Mouse (Mus musculus) spleen, adult 12 weeks (tissue): ENCODE results near the gene Shpk.

ENCODE experiments used
- DNase-seq: peaks from one replicate; pipeline ENCODE4 v3.0.0; 2022; ENCODE audit warnings: low spot score

The Shpk gene

DNA sequence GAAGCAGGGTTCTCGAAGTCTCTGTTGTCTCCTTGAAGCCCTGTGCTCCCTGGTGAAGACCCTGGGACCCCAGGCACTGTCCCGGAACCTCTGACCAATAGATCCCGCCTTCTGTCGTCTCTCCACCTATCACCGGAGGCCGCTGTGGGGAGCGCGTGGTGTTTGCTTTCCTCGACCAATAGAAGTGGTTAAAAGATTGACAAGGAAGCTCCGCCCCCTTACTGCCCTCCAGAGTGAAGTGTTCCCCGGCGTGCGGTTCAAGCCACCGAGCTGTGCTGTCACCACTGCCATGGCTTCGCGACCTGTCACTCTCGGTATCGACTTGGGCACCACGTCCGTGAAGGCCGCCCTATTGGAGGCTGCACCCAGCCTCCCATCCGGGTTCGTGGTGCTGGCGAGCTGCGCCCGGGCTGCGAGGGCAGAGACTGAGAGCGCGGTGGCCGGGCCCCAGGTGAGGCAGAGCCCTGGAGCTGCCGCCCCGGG, at the start of gene Shpk:
TSS of gene Shpk (plus strand) at position 231 of the 483 bp plus-strand sequence.
- peak; percentile 89 for DNase-seq

DNA sequence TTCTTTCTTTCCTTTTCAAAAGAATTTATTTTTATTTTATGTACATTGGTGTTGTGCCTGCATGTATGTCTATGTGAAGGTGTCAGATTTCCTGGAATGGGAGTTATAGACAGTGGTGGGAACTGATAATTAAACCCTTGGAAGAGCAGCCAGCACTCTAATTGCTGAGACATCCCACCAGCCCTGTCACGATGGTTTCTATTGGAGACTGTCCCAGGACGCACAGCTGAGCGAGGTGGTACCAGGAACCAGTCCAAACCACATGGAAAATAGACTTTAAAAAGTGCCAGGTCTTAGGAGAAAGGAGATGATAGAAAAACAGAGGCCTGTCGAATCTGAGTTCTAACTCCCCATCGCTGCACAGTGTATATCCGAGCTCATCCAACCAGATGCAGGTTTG, 44.2 kb upstream of the Shpk start:
- no peak for DNase-seq

DNA sequence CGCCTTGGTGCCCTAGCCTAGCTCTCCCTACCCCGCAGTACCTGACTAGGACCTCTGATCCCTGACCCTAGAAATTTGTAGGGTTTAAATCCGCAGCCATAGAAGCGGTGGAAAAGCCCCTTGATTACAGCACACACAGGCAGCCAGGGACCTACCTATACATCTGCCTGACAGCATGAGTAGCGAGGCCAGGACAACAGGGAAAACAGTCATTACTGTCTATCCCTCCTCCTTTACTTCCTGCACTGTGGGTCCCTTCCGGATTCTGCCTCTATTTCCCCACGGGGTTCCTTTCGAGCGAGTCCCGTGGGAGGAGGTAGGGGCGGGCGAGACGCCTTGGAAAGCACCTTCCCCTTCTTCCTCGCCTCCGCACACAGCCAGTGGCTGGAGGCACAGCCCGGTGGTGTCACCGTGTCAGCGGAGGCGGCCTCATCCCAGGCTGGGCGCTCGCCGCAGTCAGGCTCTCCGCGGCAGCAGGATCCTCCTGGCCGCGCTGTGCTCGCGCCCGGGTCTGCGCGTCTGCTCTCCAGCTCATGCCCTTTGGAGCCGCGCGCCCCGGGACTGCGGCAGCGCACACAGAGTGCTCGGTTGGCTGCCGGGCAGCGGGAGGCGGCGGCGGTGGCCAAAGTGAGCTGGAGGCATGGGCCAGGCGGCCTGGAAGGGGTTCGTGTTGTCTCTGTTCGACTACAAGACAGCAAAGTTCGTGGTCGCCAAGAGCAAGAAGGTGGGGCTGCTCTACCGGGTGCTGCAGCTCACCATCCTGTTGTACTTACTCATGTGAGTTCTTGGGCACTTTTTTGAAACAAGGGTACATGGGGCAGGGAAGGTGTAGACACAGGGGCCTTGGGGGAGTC, 39.1 kb upstream of the Shpk start, which contains the start of gene P2rx5:
TSS of gene P2rx5 (plus strand) at position 465 of the 854 bp plus-strand sequence.
- no peak for DNase-seq

DNA sequence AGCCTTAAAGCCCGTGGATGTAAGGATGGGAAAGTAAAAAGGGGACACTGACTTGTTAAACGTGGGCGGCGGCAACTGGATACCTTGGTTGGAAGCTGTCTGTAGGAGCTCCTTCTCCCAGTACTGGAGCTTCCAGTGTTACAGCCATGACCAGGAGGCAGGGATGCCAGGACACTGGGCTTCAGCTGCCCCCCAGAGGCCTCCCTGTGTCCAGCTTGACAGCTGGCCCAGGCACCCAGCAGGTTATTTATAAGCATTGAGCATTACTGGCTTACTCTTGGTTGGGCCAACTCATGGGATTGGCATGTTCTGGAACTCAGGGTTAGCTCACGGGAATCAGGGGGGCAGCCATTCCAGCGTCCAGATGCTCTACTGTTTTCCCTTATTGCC, 38.5 kb upstream of the Shpk start:
- DNase-seq, result no peak

DNA sequence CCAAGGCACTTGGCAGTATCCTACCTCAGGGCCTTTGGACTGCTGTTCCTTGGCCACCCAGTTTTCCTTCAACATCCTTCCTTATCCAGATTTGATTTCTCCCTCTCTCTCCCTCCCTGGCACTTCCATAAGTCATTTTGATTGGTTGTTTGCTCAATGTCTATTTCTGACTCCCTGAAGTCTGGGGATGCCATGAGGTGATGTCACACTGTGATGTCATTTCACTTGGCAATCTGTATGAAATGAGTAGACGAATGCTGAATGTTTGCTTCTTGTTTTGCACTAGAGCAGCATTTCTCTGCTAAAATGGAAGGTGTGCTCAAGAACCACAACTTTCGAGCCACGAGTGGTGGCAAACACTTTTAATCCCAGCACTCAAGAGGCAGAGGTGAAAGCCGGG, 37.6 kb upstream of the Shpk start:
- no peak for DNase-seq

DNA sequence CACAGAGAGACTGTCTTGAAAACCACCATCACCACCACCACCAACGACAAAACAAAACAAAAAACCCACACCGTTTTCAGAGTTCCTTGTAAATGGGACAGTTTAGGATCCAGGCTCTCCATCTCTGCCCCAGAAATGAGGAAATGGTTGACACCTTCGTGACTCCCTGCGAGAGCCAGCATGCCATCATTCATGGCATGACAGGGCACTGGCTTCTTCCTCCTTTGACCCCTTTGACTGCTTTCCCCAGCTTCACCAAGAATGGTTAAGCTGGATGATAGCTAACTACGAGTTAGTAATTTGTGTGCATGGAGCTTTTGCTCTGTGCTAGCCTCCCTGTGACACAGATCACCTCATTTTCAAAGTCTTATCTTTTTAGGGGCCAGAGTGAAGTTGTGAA, 37.0 kb upstream of the Shpk start:
- DNase-seq, result no peak

DNA sequence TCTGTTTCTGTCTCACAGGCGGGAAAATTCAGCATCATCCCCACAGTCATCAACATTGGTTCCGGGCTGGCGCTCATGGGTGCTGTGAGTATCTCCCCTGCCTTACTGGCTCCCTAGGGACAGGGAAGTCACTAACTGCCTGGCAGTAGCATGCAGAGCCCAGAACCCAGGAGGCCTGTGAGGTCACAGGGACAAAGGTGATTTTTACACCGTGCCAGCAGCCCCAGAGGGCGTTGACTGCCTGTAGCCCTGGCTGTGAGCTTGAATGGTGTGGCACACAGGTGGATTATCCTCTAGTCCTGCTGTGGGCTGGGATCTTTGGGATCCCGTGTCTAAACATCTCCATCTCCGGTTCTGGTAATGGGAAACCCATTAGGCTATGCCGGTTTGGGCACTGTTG, 31.2 kb upstream of the Shpk start:
- no peak for DNase-seq

DNA sequence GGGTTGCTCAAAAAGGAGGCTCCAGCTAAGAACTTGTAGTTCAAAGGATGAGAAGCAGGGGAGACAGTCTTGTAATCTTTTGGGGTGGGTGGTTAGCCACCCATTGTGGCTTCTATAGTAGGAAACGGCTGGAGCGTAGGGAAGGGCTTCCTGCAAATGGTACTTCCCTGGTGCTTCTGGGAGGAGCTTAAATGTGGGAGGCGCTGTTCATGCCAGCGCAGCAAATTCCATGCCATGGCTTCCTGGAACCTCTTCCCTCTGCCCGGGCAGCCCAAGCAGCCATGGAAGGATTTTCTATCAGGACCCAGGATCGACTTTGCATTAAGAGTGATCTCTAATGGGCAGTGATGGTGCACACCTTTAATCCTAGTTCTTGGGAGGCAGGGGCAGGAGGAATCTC, 30.7 kb upstream of the Shpk start:
- no peak for DNase-seq

DNA sequence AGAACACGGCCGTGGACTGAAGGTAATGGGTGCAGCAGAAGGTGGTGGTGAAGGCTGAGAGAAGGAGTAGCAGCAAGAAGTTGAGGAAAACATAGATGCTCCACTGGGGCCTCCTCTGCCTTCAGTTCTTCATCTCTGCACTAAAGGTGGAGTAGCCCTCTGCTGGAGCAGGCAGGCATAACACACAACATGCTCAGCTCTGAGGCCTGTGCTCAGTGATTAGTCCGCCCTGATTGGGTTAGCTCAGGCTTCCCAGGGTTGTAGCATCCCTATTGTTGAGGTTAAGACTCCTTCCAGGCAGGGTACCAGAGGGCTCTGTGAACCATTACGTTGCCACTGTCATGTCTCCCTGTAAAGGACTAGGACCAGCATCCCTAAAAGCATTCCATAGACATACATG, 30.0 kb upstream of the Shpk start:
- peak; percentile 11 for DNase-seq

DNA sequence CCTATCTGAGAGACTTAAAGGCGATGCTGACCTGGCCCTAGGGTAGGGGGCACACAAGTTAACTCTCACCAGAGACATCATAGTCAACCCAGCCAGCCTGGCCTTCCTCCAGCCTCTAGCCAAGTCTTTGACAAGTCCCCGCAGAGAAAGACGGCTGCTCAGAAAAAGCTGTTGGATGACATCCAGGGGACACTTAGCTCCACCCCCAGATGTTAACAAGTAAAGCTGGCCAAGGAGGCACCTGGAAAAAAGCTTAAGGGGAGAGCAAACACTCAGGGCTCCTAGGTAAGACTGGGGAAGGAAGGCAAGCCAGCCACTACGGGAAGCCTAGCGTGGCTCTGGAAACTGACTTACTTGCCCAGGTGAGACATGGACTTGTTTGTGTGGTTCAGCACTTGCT, 27.1 kb upstream of the Shpk start:
- no peak for DNase-seq

DNA sequence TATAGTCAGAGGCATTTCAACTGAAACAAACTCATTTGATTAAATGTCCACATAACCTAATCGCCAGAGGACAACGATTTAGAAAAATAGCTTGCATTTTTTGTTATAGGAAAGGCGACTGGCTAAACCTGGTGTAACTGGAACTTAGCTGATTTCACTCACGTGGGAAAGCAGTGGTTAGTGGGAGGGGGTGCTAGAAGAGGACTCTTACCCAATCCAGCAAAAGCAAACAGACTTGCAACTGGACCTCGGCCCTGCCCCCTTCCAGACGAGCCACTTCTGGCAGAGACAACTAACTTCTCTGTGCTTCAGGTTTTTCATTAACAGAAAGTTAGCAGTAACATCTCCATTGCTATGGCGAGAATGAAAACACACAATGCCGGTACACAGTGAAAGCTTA, 23.6 kb upstream of the Shpk start:
- no peak for DNase-seq

DNA sequence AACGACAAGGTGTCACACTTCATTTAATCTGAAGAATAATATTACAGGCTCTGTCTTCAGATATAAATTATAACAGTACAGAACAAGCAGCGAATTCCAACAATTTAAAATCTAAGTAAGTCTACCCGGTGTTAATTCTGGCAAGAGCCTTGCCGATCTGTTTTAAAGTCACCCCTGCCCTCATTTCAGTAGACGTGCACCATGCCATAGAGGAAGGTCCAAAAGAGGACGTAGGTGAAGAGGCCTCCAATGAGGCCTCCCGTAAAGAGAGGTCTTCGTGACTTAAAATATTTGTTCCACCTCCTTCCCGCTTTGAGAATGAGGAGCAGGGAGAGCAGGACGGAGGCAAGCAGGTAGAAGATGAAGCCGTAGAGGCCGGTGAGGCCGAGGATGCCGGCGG, 23.1 kb upstream of the Shpk start:
- no peak for DNase-seq

DNA sequence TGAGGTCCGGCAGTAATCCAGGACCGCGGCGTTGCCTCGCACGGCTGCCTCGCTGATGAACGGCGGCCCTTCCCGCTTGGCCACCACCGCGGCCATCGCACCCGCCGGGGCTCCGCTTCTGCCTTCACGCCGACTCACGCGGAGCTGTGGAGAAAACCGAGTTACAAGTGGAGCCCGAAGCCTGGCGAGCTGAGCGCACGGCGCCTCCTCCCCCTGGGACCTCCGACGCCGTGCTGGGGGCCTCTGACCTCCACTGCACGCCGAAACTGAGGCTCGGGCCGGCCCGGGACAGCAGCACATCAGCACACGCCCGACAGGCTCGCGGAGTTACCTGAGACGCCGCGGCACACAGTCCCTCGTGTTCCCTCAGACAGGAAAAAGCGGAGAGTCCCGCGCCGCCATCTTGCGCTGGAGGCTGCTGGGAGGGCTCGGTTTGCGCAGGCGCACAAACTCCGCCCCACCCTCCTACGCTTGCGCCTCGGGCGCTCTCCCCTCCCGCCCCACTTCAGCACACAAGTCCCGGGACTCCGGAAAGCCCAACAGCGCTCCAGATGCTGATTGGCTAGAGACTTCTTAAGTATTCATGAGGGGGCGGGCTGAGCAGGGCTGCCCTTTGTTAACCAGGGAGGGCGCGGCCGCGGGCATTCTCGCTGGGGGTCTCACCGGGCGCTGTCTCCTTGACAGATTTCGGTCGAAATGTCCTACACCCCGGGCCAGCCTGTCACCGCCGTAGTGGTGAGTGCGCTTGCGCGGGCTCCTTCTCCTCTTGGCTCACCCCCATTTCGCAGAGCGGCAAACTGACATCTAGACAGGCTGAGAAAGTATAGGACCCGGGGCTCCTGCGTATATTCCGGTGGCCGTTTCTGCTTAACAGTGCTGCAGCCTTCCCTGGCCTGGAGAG, 22.4 kb upstream of the Shpk start, which contains the start of the genes Emc6 and Tax1bp3:
TSS of gene Emc6 (minus strand) at position 430 of the 901 bp plus-strand sequence.
TSS of gene Tax1bp3 (plus strand) at position 476 of the 901 bp plus-strand sequence.
- DNase-seq, result peak; percentile 94

DNA sequence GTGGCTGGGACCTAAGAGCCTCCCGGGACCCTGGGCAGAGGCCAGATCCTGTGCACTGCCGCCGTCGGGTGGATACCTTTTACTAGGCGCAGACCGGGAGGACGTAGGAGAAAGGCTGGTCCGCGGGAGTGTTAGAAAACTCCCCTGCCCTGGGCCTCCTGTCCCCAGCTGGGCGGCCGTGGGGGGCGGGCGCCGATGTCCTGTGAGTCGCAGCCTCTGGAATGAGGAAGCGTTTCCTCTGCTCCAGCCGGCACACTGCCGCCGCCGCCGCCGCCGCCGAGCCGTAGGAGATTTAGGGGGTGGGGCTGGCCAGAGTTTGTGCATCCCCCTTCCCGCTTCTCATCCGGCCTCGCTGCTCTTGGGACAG, 21.8 kb upstream of the Shpk start:
- DNase-seq, result no peak

DNA sequence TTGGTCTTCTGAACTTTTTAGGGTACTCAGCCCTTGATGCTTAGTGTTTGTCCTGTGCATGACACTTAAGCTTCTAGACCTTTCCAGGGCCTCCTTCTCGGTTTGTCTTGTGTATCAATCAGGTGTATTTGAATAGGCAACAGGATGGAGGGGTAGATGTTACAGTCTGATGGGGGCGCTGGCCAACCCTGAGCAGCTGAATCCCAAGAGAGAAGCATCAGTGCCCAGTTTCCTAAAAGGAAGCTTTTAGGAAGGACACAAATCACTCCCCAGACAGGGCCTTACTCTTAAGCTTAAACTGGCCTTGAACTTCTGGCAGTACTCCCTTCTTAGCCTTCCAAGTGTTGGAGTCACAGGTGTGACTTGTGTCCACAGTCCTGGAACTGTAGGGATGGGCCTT, 21.4 kb upstream of the Shpk start:
- DNase-seq, result no peak

DNA sequence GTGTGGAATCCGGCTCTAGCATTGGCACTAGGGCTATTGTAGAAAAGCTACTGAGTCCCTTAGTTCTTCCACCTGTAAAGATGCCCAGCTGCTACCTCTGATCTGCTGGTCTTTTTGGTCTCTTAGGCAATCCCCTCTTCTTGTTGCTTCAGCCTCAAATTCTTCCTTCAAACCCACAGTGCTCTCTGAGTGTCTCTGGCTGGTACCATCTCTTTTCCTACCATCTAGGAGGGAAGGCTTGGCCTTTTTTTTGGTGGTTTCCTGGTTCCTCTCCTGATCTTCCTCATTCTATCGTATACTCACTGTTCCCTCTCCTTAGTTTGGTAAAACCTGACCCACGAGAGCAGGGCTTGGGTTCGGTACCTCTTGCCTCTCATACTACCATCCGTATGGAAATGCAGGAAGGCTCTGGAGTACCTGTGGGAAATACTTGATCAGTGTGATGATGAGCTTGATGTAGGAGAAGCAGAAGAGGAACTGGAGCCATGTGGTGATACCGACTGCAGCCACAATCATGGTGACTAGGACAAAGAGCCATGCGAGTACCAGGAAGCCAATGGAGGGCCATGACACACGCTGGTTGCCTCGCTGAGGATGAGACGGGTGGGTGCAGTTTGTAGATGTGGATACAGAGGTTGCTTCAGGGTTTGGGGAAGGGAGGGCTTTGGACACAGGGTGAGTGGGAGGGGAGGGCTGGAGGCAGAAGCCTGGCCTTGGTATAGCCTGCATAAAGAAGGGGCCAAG, 13.2 kb upstream of the Shpk start:
- no peak for DNase-seq

DNA sequence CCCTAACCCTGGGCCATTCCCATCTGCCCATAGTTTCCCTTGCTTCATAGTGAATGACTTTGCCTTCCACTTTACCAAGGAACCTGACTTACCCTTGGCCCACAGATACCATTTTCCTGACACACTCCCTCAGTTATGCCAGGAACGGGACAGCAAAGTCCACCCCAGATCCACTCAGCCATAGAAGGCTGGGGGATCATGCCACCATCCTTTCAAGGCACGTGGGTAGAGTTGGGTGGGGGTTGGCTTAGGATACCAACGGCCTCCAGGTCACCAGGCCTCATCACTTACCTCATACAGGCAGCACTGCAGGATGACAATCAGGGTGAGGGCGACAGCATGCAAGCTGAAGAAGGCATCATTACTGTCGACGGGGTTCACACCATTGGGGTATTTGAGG, 12.0 kb upstream of the Shpk start:
- no peak for DNase-seq

DNA sequence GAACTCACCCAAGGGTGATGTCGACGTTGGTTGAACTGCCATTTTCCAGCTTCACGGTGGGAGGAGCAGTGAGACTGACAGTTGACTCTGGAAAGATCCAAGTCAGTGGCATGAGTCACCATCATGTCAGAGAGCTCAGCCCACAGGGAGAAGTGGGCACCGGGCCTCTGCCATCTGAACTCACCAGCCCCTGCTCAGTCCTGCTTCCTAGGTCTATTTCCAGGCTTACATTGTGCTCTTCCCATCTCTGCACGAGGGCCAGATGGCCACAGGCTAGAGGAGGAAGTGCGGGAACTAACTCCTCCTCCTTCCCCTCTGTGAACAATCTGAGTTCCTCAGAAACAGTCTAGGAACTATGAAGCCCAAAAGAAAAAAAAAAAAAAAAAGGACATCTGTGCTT, 6.2 kb upstream of the Shpk start:
- no peak for DNase-seq

DNA sequence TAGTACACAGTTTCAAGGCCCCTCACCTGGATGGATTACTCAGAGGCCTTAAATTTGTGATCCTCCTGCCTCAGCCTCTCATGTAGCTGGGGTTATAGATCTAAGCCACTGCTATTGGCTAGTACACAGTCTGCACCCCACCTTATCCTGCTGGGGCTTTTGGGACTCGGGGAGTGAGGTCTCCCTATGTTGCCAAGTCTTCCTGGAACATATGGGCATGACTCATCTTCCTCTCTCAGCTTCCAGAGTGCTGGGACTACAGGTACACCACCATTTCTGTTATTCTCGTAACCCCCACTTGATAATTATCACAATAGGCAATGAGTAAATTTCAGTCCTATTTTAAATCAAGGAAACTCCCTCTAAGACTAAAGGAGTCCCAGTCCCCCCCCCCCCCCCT, 4.8 kb upstream of the Shpk start:
- no peak for DNase-seq

DNA sequence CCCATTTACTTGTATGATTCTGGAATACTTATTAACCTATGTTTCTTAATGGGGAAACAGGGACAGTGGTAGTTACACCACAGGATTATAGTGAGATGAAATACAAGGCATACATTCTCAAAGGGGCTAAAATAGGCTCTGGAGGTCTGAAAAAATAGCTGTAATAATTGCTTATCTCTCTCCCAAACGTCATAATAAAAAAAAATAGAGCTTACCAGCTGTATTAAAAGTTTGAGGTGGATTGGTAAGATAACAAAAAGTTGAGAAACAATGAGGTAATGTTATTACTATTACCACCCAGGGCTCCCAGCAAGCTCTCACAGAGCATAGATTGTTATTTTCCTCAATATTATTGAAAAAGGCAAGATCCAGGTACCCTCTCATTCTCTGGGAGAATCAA, 1.1 kb upstream of the Shpk start:
- no peak for DNase-seq

DNA sequence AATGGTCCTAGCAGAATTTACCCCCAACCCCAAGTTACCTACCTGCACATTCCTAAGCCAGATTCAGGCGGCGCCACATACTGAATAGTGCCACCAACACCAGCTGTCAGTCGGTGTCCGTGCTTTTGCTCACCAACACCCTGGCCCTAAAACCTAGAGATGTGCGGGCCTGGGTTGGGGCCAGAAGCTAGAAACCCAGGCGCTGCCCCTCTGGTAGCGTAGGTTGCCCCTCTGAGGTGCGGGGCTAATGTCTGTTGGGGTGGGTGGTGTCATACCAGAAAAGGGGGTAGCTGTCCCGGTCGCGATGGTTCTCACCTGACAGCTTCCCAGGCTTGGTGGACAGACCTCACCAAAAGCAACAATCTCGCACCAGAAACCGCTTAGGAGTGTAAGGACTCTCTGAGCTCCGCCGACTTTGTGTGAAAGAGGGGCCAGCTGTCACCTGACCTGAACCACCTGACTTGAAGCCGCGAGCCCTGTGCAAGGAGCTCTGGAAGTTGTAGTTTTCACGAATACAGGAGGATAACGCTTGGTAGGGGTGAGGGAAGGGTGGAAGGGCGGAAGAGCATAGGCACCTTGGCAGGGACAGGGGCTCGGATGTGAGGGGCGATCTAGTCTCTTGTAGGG, 544 bp upstream of the Shpk start, which contains the start of gene Ctns:
TSS of gene Ctns (minus strand) at position 440 of the 627 bp plus-strand sequence.
- no peak for DNase-seq

DNA sequence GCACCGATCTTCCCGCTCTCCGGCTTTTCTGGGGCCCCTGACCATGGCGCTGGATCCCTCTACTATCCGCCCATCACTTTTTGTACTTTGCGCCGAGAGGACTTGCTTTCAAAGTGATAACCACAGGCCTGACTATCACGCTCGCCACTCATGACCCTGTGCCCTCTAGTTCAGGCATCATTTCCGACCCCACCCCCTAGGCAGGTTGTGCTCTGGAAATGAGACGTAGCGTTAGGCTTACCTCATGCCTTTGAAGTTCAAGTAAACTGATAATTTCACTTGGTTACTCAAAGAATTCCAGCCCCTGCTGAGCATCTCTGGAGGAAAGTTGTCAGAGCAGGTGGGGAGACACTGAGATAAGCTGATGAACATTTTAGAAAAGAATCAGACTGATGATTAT, 619 bp downstream of the Shpk start:
- DNase-seq, result peak; percentile 33
